In genomic region chr11:83224750-83225149, GRCm38 (mm10) we compare ENCODE assay signal across 17 mouse cellular contexts. TPM values are rescaled to one million over a fixed set of nuclear protein-coding genes. Genes with fewer than 3 reads are reported as not detected.
DNase-seq lines count a peak whose midpoint lies in the region; ATAC-seq lines count a peak whose summit lies in the region.
"Had no signal": no experiment of that assay in that cellular context is flagged by ENCODE, and none has a peak within 500 bp of the region (broad histone marks: within the 10 kb centered on the region; RNA-seq: fewer than 3 reads in every experiment).

No protein-coding gene starts in this region.

- H3K27ac ChIP-seq in heart, embryonic 16.5 days (ENCODE audit: low read length): no peak overlapping the region
- H3K27ac ChIP-seq in liver, embryonic 13.5 days: peak overlapping the region; percentile 84
- H3K27ac ChIP-seq: embryonic facial prominence, embryonic 15.5 days; forebrain, embryonic 15.5 days; kidney, embryonic 15.5 days; midbrain, embryonic 15.5 days had no signal

- H3K9ac ChIP-seq in heart, embryonic 16.5 days (ENCODE audit: low read length): no peak overlapping the region
- peak overlapping the region; percentile 79 for H3K9ac ChIP-seq in liver, embryonic 13.5 days
- H3K9ac ChIP-seq: embryonic facial prominence, embryonic 15.5 days; forebrain, embryonic 15.5 days; kidney, embryonic 15.5 days; midbrain, embryonic 15.5 days had no signal

- peak overlapping the region; percentile 14 for H3K4me2 ChIP-seq in heart, embryonic 16.5 days (ENCODE audit: low read depth, low read length)
- peak overlapping the region; percentile 67 for H3K4me2 ChIP-seq in liver, embryonic 13.5 days
- H3K4me2 ChIP-seq: embryonic facial prominence, embryonic 15.5 days; forebrain, embryonic 15.5 days; kidney, embryonic 15.5 days; midbrain, embryonic 15.5 days had no signal

- H3K27me3 ChIP-seq in heart, embryonic 16.5 days (ENCODE audit: control insufficient read depth, insufficient read depth, low read length): no peaks in the 10 kb centered on the region
- no peaks in the 10 kb centered on the region for H3K27me3 ChIP-seq in liver, embryonic 13.5 days
- H3K27me3 ChIP-seq: embryonic facial prominence, embryonic 15.5 days; forebrain, embryonic 15.5 days; kidney, embryonic 15.5 days; midbrain, embryonic 15.5 days had no signal

- 61% methylated on average over 3 of the region's 3 CpGs for WGBS in heart, embryonic 16.5 days
- 40% methylated on average over 3 of the region's 3 CpGs for WGBS in liver, embryonic 13.5 days (ENCODE audit: insufficient replicate concordance)

- no peak for ATAC-seq in heart, embryonic 16.5 days (replicated peaks; ENCODE audit: extremely low read depth, insufficient read depth, low FRiP score)
- ATAC-seq in liver, embryonic 13.5 days (ENCODE audit: low read depth): peak; percentile 22; the same call in 1 of the 2 replicates
- ATAC-seq: forebrain, embryonic 15.5 days; midbrain, embryonic 15.5 days had no signal

- H3K4me3 ChIP-seq in heart, embryonic 16.5 days (ENCODE audit: low read length): peak overlapping the region; percentile 37
- H3K4me3 ChIP-seq in liver, embryonic 13.5 days (replicated peaks): peak overlapping the region; percentile 68
- H3K4me3 ChIP-seq: embryonic facial prominence, embryonic 15.5 days; forebrain, embryonic 15.5 days; kidney, embryonic 15.5 days; midbrain, embryonic 15.5 days had no signal

- no peaks in the 10 kb centered on the region for H3K9me3 ChIP-seq in heart, embryonic 16.5 days (replicated peaks; ENCODE audit: control insufficient read depth, low read length)
- no peaks in the 10 kb centered on the region for H3K9me3 ChIP-seq in liver, embryonic 13.5 days (replicated peaks)
- H3K9me3 ChIP-seq: embryonic facial prominence, embryonic 15.5 days; forebrain, embryonic 15.5 days; kidney, embryonic 15.5 days; midbrain, embryonic 15.5 days had no signal

- no peaks in the 10 kb centered on the region for H3K4me1 ChIP-seq in heart, embryonic 16.5 days (ENCODE audit: control insufficient read depth, insufficient read depth, low read length)
- peaks cover 19% of the 10 kb centered on the region; the same call in 1 of the 2 replicates for H3K4me1 ChIP-seq in liver, embryonic 13.5 days (replicated peaks)
- H3K4me1 ChIP-seq: embryonic facial prominence, embryonic 15.5 days; forebrain, embryonic 15.5 days; kidney, embryonic 15.5 days; midbrain, embryonic 15.5 days had no signal

- no peaks in the 10 kb centered on the region for H3K36me3 ChIP-seq in heart, embryonic 16.5 days (ENCODE audit: control insufficient read depth, insufficient read depth)
- H3K36me3 ChIP-seq in liver, embryonic 13.5 days: peaks cover 20% of the 10 kb centered on the region
- H3K36me3 ChIP-seq: embryonic facial prominence, embryonic 15.5 days; forebrain, embryonic 15.5 days; kidney, embryonic 15.5 days; midbrain, embryonic 15.5 days had no signal

- DNase-seq in heart, adult 9 months (ENCODE audit: low spot score in 2 of 2): no peak
- DNase-seq in thymus, postnatal 14 days: peak; percentile 20
- no peak for DNase-seq in thymus, adult 18-20 months
- DNase-seq in liver, embryonic 13.5 days: no peak
- DNase-seq in ovary, postnatal 36 days (ENCODE audit: low spot score): no peak
- no peak for DNase-seq in c-Kit-positive CD71-positive TER-119-positive erythroid progenitor cells, embryonic 14.5 days (ENCODE audit: low spot score)
- no peak for DNase-seq in adrenal gland, postnatal 10 days
- DNase-seq: gastrocnemius, postnatal 36 days; layer of hippocampus, adult 9-11 months; left cerebral cortex, postnatal 4 days; lung, postnatal 14 days had no signal

RNA-seq across cellular contexts. Expression of gene Slfn3, which starts 33.6 kb away (rescaled TPM):
- polyA plus RNA-seq in heart, embryonic 16.5 days (2015; fragmentation: Nextera tagmentation; extraction: Ambion mirVana): 1.0 and 2.2 TPM in 2 replicates
- 1.2 and 2.0 TPM in 2 replicates for polyA plus RNA-seq in liver, embryonic 13.5 days (2015; fragmentation: Nextera tagmentation; extraction: Ambion mirVana)
- total RNA-seq in adrenal gland, postnatal 10 days (2021): 1 to 10 TPM; 3.3 to 3.9 TPM

RNA-seq across cellular contexts. Expression of gene Slfn4, which starts 49.8 kb away (rescaled TPM):
- 0.05 and 0.20 TPM in 2 replicates for polyA plus RNA-seq in heart, embryonic 16.5 days (2015; fragmentation: Nextera tagmentation; extraction: Ambion mirVana)
- polyA plus RNA-seq in liver, embryonic 13.5 days (2015; fragmentation: Nextera tagmentation; extraction: Ambion mirVana): 0.06 and 0.08 TPM in 2 replicates
- total RNA-seq in adrenal gland, postnatal 10 days (2021): under 1 TPM; 0.24 to 0.36 TPM
- total RNA-seq: gastrocnemius, postnatal 36 days had no signal
- polyA plus RNA-seq: forebrain, embryonic 15.5 days; heart, embryonic 14.5 days had no signal
